Mouse (Mus musculus) heart, adult 11 months (tissue): Measurements from ENCODE around the gene Hist1h3h.
"Not testable (repeated sequence)": the region's sequence is repeated elsewhere in the genome, so short reads cannot be mapped to it uniquely, and the experiment has no call there.

Experiments
- DNase-seq: peaks from one replicate; pipeline ENCODE4 v3.0.0; 2022

Hist1h3h gene

DNA sequence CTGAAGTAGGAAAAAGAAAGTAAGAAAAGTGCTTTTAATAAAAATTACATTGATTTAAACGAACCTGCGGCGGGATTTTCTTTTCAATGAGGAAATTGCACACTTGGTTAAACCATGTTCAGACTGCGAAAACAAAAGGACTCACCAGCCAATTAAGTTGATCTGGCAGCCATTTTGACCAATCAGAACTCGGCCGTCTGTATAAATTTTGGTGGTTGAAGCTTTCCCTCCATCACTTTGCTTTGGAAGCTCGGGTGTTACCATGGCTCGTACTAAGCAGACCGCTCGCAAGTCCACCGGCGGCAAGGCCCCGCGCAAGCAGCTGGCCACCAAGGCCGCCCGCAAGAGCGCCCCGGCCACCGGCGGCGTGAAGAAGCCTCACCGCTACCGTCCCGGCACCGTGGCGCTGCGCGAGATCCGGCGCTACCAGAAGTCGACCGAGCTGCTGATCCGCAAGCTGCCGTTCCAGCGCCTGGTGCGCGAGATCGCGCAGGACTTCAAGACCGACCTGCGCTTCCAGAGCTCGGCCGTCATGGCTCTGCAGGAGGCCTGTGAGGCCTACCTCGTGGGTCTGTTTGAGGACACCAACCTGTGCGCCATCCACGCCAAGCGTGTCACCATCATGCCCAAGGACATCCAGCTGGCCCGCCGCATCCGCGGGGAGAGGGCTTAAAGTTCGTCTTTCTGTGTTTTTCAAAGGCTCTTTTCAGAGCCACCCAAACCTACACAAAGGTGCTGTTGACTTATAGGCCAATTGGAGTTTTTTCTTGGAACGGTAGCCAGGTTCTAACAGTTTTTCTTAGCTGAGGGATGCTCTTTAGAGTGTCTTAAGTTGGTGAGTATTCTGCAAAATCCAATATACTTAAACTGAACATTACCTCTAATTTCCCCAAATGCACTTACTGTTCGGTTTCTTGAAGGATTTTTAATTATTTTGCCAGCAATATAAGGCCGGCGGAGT lies at the start of gene Hist1h3h:
Gene Hist1h3h, plus strand, starts transcription at position 263 of the 961 bp plus-strand sequence.
- DNase-seq = peak; percentile 99

DNA sequence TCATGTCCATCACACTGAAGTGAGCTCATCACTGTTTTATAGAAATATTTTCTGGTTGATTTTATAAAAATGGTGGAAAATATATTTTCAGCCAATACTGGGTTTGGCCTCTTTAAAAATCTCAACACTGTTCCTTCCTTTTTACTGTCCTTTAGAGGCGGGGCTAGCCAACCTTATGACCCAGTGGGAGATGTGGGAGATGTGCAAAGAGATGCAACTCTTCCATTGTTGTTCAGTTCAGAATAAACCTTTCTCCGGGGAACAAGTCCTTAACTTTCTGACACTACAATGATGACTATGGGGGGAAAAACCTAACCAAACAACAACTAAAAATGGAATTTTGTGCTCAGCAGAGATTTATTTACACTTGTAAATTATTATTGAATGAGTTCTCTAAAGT lies 40.2 kb upstream of the Hist1h3h start, which contains the start of gene Olfr1360:
Gene Olfr1360, minus strand, starts transcription at position 101 of the 400 bp plus-strand sequence.
- no peak for DNase-seq

DNA sequence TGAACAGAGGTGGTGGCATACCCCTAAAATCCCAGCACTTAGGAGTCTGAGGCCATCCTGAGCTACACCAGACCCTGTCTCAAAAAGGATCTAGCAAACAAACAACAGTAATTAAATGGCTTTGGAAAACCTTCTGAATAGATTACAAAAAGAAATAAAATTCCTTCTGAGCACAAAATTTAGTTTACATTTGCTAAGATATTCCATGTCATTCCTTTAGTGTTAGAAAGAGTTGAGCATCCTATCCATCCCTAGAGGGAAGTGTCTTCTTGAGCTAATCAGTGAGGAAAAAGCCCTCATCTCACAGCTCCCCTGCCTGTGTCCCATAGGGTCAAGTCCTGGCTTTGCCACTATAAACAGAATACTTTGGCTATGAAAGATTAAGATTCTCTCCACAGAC lies 19.6 kb upstream of the Hist1h3h start, which contains the start of gene Olfr1359:
Gene Olfr1359, plus strand, starts transcription at position 301 of the 400 bp plus-strand sequence.
- DNase-seq = no peak

DNA sequence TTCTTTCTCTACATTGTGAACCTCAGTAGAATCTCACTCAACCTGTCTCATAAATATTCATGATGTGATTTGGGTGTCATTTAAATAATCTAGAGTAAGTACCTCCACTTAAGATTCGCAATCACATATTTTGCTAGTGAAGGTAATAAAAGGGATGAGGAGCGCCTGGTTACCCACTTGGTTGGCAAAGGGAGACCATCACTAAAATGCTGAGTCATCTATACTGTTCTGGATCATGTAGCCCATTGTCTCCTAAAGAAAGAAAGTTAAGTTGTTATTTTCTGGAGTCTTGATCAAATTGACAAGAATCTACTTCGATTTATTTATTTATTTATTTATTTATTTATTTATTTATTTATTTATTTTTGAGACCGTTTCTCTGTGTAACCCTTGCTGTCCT lies 10.8 kb upstream of the Hist1h3h start:
- DNase-seq = no peak

DNA sequence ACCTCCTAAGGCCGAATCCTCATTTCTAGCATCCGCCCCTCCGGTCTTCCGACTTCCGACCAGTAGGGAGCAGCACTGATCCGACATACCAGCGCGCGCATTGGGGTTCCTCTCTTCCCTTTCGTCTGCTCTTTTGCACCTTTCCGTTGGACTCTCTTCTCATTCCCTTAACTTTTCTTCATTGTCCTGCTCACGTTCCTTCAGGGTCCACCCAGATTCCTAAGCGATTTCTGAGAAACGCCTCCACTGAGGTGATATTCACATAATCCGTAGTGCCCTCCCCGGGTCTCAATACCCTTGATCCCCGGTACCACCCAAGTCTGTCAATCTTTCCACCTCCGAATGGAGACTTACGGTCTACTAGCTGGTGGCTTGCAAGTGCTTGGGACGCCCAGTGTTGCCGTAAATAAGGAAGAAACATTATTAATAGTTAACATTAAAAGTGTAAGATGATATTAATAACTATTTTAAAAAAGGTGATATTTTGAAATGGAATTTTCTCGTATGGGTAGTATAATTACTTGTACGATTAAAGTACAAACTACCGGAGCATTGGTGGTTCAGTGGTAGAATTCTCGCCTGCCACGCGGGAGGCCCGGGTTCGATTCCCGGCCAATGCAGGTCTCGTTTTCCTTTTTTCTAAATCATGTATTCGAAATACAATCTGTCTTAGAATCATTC lies 7.3 kb upstream of the Hist1h3h start:
- peak; percentile 98 for DNase-seq

DNA sequence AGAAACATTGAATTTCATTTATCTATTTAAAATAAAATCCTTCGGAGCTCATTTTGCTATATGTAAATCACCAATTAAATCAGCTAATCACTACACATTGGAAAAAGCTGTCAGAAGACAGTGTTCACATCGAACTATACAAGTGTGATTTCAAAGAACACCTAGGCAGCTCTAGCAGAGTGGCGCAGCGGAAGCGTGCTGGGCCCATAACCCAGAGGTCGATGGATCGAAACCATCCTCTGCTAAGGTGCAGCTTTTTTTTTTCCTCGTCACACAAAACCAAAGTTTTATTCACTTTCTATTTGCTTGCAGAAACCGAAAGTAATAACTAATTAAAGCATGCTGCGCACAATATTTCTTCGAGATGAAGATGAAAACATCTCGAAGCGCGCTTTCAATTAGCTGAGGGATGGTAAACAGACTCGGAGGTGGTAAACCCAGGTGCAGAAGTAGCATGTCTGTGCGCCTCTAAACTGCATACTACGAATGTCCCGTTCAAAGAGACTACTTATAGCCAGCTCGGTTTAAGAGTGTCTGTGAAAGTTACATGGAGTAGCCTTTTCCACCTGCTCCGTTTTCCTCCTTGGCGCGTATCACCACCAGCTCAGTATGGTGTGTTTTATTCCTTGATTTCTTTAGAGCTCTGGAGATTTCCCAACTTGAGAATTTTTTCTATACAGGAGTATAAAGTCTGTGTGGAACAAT lies 6.5 kb upstream of the Hist1h3h start:
- peak; percentile 93 for DNase-seq

DNA sequence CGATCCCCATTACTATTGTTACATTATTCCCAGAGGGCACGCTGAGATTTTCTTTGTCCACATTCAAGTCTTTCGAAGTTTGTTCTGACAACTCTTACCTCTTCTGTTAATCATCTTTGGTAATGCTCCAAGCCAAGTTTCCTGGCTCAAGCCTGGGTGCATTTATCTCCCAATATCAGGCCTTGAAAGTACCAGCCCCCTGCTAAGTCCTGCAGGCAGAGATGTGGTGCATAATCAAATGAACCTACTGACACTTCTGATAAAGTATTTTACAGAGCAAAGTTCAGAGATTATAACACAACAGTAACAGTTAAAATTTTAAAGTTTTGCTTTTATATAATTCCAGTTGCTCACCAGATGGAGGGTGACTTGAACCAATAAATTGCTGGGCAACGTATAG lies 5.8 kb upstream of the Hist1h3h start:
- no peak for DNase-seq

DNA sequence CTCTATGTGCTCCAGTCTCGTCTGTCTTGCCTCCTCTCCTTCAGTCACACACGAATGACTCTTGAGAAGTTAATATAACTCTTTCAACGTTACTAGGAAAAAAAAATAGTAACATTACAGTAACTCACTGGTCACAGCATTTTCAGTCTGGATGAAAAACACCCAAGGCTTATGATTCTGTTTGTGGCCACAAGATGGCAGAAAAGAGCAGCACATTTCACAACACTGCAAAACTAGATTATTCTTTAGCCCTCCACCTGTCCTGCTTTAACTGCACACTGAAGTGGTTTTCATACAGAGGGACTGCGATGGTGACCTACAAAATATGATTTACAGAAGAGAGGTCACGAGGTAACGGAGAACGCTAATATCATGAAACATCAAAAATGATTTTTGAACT lies 2.7 kb upstream of the Hist1h3h start:
- DNase-seq = peak; percentile 91

DNA sequence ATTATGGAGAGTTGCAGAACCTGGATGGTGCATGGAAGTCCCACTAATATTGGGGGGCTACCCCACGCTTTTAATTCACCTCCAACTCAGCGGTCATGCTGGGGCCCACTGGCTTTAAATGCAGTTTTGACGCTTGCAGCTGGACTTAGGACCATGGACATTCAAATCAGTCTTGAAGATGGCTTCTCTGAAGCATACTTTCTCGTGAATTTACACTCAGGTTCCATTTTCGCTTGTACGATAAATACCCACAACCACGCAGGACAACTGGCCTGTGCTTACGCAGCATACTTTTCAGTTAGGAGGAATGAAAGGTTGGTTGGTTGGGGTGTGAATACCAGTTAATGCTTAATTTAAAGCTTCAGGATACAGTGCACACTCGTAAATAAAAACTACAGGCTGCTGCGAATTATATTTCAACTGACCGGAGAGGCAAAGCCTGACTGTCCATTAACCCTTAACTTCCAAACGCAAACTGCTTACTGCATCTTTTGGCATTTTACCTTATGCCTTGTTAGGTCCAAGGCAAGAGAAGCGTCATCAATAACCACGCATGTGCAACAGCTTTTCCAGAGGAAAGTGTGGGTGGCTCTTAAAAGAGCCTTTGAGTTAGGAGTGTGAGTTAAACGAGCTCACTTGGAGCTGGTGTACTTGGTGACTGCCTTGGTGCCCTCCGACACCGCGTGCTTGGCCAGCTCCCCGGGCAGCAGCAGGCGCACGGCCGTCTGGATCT lies 2.2 kb upstream of the Hist1h3h start:
- DNase-seq = peak; percentile 90

DNA sequence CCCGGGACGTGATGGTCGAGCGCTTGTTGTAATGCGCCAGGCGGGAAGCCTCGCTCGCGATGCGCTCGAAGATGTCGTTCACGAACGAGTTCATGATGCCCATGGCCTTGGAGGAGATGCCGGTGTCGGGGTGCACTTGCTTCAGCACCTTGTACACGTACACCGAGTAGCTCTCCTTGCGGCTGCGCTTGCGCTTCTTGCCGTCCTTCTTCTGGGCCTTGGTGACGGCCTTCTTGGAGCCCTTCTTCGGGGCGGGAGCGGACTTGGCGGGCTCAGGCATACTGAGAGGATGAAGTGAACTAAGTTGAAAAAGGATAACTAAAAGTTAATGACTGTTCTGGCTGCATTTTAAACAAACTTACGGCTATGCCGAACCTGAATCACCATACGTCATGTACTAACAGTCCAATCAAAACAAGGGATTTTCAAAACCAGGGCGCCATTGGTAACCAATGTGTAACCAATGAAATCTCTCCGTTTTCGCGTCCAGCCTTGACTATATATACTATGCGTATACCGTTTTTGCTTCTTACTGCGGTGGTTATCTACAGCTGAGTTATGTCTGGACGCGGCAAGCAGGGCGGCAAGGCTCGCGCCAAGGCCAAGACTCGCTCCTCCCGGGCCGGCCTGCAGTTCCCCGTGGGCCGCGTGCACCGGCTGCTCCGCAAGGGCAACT lies 1.5 kb upstream of the Hist1h3h start, which contains the start of the genes Hist1h2bl and Hist1h2ai:
Gene Hist1h2bl, minus strand, starts transcription at position 280 of the 676 bp plus-strand sequence.
Gene Hist1h2ai, plus strand, starts transcription at position 559 of the 676 bp plus-strand sequence.
- DNase-seq = peak; percentile 99

DNA sequence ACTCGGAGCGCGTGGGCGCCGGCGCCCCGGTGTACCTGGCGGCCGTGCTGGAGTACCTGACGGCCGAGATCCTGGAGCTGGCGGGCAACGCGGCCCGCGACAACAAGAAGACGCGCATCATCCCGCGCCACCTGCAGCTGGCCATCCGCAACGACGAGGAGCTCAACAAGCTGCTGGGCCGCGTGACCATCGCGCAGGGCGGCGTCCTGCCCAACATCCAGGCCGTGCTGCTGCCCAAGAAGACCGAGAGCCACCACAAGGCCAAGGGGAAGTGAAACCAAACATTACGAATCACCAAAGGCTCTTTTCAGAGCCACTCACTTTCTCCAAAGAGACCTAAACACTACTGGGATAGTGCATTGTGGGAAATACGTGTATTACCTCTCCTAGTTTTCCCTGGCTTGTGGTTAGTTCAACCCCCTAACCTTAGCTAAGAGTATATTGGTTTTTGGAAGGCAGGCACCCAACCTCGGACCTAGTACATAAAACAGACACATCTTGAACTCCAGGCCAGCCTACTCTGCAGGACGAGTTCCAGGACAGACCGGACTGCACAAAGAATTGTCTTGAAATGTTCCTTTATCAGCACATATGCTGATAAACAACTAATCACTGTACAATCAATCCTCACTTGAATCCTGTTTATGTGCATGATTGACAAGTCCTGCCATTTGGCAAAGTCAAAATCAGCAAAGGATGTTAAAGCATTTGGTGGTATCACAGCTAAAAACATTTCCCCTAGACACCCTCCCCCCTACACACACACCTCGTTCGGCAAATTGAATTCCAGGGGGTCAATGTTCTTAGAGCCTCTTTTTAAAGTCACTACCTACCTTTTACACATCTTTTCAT lies 693 bp upstream of the Hist1h3h start:
- DNase-seq = peak; percentile 93

DNA sequence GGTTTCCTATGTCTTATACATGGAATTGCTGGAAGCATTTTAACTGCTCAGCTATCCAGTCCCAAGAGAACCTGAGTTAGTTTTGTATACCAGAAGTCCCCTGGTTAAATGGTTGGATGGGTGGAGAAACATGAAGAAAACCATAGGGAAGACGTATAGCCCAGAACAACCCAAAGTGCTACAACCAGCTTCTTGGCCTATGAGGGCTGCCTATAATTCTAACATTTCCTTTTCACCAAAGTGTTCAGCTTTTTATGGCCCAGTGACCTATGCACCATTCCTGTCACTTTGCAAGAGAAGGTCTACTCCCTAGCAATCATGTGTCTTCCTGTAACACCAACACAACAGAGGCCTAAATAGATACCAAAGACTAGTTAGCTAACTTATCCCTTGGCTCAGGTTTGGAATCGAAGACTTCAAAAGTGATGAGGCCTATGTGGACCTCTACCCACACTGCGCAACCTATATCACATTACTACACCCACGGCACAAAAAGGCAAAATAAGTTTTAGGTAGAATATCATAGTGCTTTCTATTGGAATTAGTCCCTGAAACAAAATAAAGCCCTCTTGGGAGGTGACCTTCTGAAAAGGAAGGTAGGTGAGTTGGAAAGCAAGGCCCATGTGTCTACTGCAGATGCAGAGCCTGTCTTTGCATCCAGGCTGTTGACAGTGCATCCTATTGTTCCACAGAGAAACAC lies 1.1 kb downstream of the Hist1h3h start:
- no peak for DNase-seq

DNA sequence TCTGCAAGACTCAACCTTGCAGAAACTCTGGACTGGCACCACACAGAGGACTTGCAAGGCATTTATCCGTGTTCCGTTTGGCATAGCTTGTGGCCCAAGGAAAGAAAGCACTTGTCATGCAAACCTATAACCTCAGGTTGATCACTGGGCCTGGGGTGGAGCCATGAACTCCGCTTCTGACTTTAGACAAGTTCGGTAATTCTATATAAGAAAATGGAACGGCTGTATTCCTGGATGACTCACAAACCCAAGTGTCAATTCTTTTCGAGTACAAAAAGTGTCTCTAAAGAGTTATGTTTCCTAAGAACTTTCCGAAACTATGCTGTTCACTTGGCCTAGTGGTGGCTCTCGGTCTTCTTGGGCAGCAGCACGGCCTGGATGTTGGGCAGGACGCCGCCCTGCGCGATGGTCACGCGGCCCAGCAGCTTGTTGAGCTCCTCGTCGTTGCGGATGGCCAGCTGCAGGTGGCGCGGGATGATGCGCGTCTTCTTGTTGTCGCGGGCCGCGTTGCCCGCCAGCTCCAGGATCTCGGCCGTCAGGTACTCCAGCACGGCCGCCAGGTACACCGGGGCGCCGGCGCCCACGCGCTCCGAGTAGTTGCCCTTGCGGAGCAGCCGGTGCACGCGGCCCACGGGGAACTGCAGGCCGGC lies 3.8 kb downstream of the Hist1h3h start:
- DNase-seq = not testable (repeated sequence)

DNA sequence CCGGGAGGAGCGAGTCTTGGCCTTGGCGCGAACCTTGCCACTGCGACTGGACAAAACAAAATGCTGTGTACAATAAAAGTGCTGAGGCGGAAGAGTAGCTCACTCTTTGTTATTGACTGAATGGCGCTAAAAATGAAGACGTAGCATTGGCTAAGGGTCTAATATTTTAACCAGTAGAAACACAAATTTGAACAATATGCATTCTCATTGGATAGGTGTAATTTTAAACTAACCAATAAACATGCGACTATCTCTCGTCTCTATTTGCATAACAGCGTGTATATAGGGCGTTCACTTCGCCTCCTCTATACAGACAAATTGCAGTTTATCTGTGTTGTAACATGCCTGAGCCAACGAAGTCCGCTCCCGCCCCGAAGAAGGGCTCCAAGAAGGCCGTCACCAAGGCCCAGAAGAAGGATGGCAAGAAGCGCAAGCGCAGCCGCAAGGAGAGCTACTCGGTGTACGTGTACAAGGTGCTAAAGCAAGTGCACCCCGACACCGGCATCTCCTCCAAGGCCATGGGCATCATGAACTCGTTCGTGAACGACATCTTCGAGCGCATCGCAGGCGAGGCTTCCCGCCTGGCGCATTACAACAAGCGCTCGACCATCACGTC lies 4.4 kb downstream of the Hist1h3h start, which contains the start of gene Hist1h2bm:
Gene Hist1h2bm, plus strand, starts transcription at position 288 of the 616 bp plus-strand sequence.
- DNase-seq = peak; percentile 97

DNA sequence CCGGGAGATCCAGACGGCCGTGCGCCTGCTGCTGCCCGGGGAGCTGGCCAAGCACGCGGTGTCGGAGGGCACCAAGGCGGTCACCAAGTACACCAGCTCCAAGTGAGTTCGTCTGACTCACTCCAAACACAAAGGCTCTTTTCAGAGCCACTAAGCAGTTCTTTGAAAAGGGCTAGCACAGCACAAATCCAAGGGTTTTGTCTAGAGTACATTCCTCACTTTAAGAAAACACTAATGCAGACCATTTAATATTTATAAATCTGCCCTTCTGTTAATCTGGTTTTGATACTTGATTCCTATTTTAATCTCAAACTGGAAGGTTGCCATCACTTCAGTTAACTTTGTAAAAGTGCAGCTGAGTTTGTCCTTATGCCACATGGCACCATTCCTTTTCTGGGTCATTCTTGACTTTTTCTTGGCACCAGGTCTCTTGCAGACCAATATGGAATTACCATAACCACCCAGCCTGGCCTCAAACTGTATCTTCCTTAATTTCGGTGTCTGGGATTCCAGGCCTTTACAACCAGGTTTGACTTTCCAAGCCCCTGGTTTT lies 5.0 kb downstream of the Hist1h3h start:
- no peak for DNase-seq

DNA sequence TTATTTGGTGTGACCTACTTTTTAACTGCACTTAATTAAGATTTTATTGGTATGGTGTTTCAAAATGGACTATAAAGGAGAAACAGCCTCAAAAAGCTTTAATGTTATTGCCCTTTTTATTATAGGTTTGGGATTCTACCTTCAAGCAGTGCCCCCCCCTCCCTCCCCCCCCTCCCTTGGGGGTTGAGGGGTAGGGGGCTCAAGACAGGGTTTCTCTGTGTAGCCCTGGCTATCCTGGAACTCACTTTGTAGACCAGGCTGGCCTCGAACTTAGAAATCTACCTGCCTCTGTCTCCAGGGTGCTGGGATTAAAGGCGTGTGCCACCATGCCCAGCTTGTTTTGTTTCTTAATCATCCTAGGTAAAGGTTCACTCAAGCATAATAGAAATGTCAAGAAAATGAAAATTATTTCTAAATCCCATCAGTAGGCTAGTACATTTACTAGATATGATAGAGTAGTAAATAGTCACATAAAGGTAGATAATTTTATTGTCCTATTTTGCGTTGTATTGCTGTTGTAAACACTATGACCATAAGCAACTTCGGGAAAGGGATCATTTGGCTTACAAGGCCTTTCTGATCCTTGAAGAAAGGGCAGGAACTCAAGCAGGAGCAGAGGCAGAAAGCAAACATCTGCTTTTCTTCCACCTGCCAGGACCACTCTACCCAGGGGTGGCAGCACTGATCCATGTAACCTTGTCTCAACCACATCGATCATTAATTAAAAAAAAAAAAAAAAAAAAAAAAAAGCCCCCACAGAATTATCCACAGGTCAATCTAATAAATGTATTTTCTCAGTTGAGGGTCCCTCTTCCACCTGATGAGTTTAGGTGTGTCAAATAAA lies 5.8 kb downstream of the Hist1h3h start:
- DNase-seq = no peak

DNA sequence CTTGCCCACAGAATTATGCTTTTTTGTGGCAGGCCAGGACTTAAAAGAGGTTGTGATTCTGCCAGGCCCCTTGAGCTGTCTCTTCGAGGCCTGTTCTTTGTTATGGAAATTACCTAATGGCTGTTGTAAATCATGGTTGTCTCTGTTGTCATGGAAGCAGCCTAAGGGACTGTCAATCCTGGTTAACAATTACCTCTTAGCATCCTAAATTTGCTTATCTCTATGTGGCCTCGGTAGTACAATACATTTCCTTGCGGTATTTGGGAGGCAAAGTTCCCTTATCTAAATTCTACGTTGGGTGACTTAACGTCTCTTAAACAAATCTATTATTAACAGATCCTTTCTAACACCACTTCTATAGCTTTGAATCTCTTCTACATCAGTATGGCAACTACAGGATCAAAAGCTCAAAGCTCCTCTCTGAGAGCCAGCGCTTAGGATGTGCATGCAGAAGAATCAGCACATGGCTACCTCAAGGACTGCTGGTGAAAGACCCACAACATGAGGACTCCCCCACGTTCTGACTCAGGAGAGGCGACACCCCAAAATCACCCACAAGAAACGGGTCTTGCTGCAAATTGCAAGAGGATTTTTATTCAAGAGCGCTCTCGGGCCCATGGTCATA lies 10.6 kb downstream of the Hist1h3h start:
- no peak for DNase-seq
